Mouse (Mus musculus) CH12.LX (cell line): ENCODE data around the gene Itgav.

Experiments used
- CTCF ChIP-seq, 2 experiments: IDR thresholded peaks in 1 of 2; conservative IDR thresholded peaks in 1 of 2; 2 replicates each; pipeline ENCODE4 v1.5.1; 2011 to 2012; ENCODE audit warnings: low read depth in 2 of 2, low read length in 2 of 2, improper control_type of control experiment in 1 of 2, inconsistent platforms in 1 of 2, mild to moderate bottlenecking in 1 of 2, moderate library complexity in 1 of 2
- POLR2A ChIP-seq: IDR thresholded peaks from 2 replicates; pipeline ENCODE4 v1.6.1; 2011; ENCODE audit warnings: low read depth, mild to moderate bottlenecking, improper control_type of control experiment, low read length

DNA sequence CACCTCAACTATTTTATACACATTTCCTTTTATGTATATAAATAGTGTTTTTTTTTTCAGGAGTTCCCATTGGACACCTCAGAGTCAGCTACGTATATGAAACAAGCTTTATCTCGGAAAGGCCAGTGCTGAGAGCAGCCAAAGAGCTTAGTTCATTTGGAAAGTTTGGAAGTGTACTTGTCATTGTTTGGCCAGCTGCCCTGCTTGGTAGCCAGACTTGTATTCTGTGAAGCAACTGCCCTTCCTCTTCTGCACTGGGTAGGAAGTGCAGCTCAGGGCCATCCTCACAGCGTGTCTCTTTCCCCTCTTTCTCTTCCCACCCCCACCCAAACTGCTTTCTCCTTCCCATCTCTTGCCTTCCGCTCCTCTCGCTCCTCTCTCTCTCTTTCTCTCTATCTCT lies 5.1 kb downstream of the Itgav start:
- TF ChIP-seq CTCF (conservative IDR thresholded peaks at IDR 0.05 in 1 of 2, IDR thresholded peaks at IDR 0.05 in 1 of 2; ENCODE audit: low read depth in 2 of 2, low read length in 2 of 2) (no peak), POLR2A (no peak)
